Mouse (Mus musculus): ENCODE data around the gene Nudt22. TPM values are rescaled to one million over a fixed set of nuclear protein-coding genes. Genes with fewer than 3 reads are reported as not detected.

Nudt22 gene
- total RNA-seq, 1 experiment from 2014 or later: 24.5 TPM

- peak; percentile 65 for DNase-seq
Observed at GRCm38 (mm10) chr19:6995255-6995991, 494 bp downstream of the Nudt22 start.

GRCm38 (mm10) chr19:6994489-6994888, 1.4 kb downstream of the Nudt22 start:
- no peak for DNase-seq

- no peak for DNase-seq
Observed at GRCm38 (mm10) chr19:6994002-6994401, 1.9 kb downstream of the Nudt22 start.

GRCm38 (mm10) chr19:6993011-6993770, 2.7 kb downstream of the Nudt22 start:
- no peak for DNase-seq

GRCm38 (mm10) chr19:6992011-6992858, 3.7 kb downstream of the Nudt22 start, which contains the start of gene Dnajc4:
TSS of gene Dnajc4 (minus strand) at chr19:6992572.
- peak; percentile 98 for DNase-seq

- DNase-seq: peak; percentile 5
Observed at GRCm38 (mm10) chr19:6991166-6991565, 4.8 kb downstream of the Nudt22 start.

- no peak for DNase-seq
Observed at GRCm38 (mm10) chr19:6990712-6991111, 5.2 kb downstream of the Nudt22 start.

- peak; percentile 7 for DNase-seq
Observed at GRCm38 (mm10) chr19:6989251-6989650, 6.7 kb downstream of the Nudt22 start.

- DNase-seq: peak; percentile 50
Observed at GRCm38 (mm10) chr19:6987904-6988285, 8.0 kb downstream of the Nudt22 start.

- DNase-seq: peak; percentile 85
Observed at GRCm38 (mm10) chr19:6987061-6987903, 8.6 kb downstream of the Nudt22 start, which contains the start of gene Vegfb. TSS of gene Vegfb (minus strand) at chr19:6987651.

- DNase-seq: no peak
Observed at GRCm38 (mm10) chr19:6985951-6986708, 9.8 kb downstream of the Nudt22 start.

- DNase-seq: no peak
Observed at GRCm38 (mm10) chr19:6985300-6985699, 10.6 kb downstream of the Nudt22 start.

- no peak for DNase-seq
Observed at GRCm38 (mm10) chr19:6983621-6984020, 12.3 kb downstream of the Nudt22 start.

- no peak for DNase-seq
Observed at GRCm38 (mm10) chr19:6981465-6981864, 14.5 kb downstream of the Nudt22 start.

- peak; percentile 99 for DNase-seq
Observed at GRCm38 (mm10) chr19:6980381-6981093, 15.4 kb downstream of the Nudt22 start, which contains the start of gene Fkbp2. TSS of gene Fkbp2 (minus strand) at chr19:6980501.

- peak; percentile 100 for DNase-seq
Observed at GRCm38 (mm10) chr19:6979486-6980380, 16.2 kb downstream of the Nudt22 start.

GRCm38 (mm10) chr19:6979001-6979479, 16.9 kb downstream of the Nudt22 start:
- DNase-seq: peak; percentile 70

GRCm38 (mm10) chr19:6978639-6978974, 17.3 kb downstream of the Nudt22 start:
- no peak for DNase-seq

Measured in adrenal gland, postnatal 14 days (tissue).